Mouse (Mus musculus) limb, embryonic 14.5 days (tissue): ENCODE measurements around the gene Grap. TPM values are rescaled to one million over a fixed set of nuclear protein-coding genes. Genes with fewer than 3 reads are reported as not detected.

Experiments used
- ATAC-seq: fragments of 200-750 bp; cut with Nextera tagmentation; 2 replicates; pipeline ENCODE4 v1.8.0; 2017; ENCODE audit warnings: low read depth, moderate number of reproducible peaks, moderate TSS enrichment; ENCODE audit not compliant: low FRiP score
- DNase-seq: peaks from one replicate; pipeline ENCODE4 v3.0.0-alpha.2; 2015; ENCODE audit warnings: low spot score
- H3K27ac ChIP-seq: fragments of 300-500 bp; sonication (generic); replicated peaks from 2 replicates; pipeline ENCODE4 v1.5.1; 2014; ENCODE audit warnings: low read depth, mild to moderate bottlenecking, low read length, moderate library complexity, mixed read lengths
- H3K27me3 ChIP-seq: fragments of 300-500 bp; sonication (generic); 2 replicates; pipeline ENCODE4 v1.6.1; 2014; ENCODE audit warnings: low read length, mixed read lengths; ENCODE audit not compliant: control insufficient read depth, insufficient read depth
- H3K36me3 ChIP-seq: fragments of 300-500 bp; sonication (generic); 2 replicates; pipeline ENCODE4 v1.6.1; 2014; ENCODE audit warnings: mild to moderate bottlenecking, low read length, moderate library complexity, mixed read lengths; ENCODE audit not compliant: control insufficient read depth, insufficient read depth
- H3K4me1 ChIP-seq: fragments of 300-500 bp; sonication (generic); 2 replicates; pipeline ENCODE4 v1.6.1; 2014; ENCODE audit warnings: antibody characterized with exemption, low read length, mixed read lengths; ENCODE audit not compliant: control insufficient read depth, insufficient read depth
- H3K4me2 ChIP-seq: fragments of 300-500 bp; sonication (generic); replicated peaks from 2 replicates; pipeline ENCODE4 v1.6.1; 2014; ENCODE audit warnings: low read depth, mild to moderate bottlenecking, low read length, moderate library complexity; ENCODE audit not compliant: severe bottlenecking
- H3K4me3 ChIP-seq: fragments of 300-500 bp; sonication (generic); replicated peaks from 2 replicates; pipeline ENCODE4 v1.5.1; 2014; ENCODE audit warnings: low read length
- H3K9ac ChIP-seq: fragments of 300-500 bp; sonication (generic); 2 replicates; pipeline ENCODE4 v1.6.1; 2014; ENCODE audit warnings: mild to moderate bottlenecking, low read depth, low read length, moderate library complexity; ENCODE audit not compliant: severe bottlenecking
- H3K9me3 ChIP-seq: fragments of 300-500 bp; sonication (generic); 2 replicates; pipeline ENCODE4 v1.6.1; 2016; ENCODE audit warnings: low read length; ENCODE audit not compliant: control insufficient read depth
- POLR2A ChIP-seq: fragments of 200-500 bp; IDR thresholded peaks from 2 replicates; pipeline ENCODE4 v1.8.0; 2012; ENCODE audit warnings: inconsistent platforms, mild to moderate bottlenecking, moderate library complexity, borderline replicate concordance; ENCODE audit not compliant: insufficient read depth, insufficient read length; ENCODE audit errors: extremely low read depth
- WGBS: fragments of 180-500 bp; shearing (Covaris S2); extraction: QIAGEN DNeasy Blood & Tissue Kit; methylation state at CpG from one replicate; pipeline ENCODE4 v1.1.7; 2014; 5-methylcytosine and 5-hydroxymethylcytosine counted together
- polyA plus RNA-seq, 2 experiments: library from polyadenylated mRNA; depleted of rRNA in 1 of 2; stranded (reverse) in 1 of 2; unstranded in 1 of 2; fragments of >200 nt; fragmentation: Nextera tagmentation in 1 of 2; extraction: Ambion mirVana in 1 of 2; gene quantifications; 2 replicates each; pipeline versions ENCODE4 v1.2.1 to v1.2.3; 2012 to 2014

Gene Grap
- polyA plus RNA-seq, 2 experiments: 4.7 to 5.6 TPM

GRCm38 (mm10) chr11:61665991-61666799 lies 13.1 kb downstream of the Grap start:
- Histone ChIP-seq H3K4me1 (no peaks in the 10 kb centered on the region), H3K27ac (no peak overlapping the region), H3K9me3 (no peaks in the 10 kb centered on the region), H3K36me3 (no peaks in the 10 kb centered on the region), H3K27me3 (no peaks in the 10 kb centered on the region), H3K4me2 (no peak overlapping the region), H3K4me3 (no peak overlapping the region), H3K9ac (no peak overlapping the region)
- TF ChIP-seq POLR2A: no peak
- WGBS: 34% methylated on average over 7 of the region's 7 CpGs
- DNase-seq: no peak
- no peak; the same call in 1 of the 2 replicates for ATAC-seq

- Histone ChIP-seq H3K36me3 (no peaks in the 10 kb centered on the region), H3K9ac (no peak overlapping the region), H3K4me3 (no peak overlapping the region), H3K4me2 (no peak overlapping the region), H3K4me1 (no peaks in the 10 kb centered on the region), H3K9me3 (no peaks in the 10 kb centered on the region), H3K27ac (no peak overlapping the region), H3K27me3 (no peaks in the 10 kb centered on the region)
- DNase-seq (no peak), ATAC-seq (no peak)
- 82% methylated on average over 5 of the region's 5 CpGs for WGBS
- no peak for TF ChIP-seq POLR2A
These were observed 14.2 kb downstream of the Grap start for GRCm38 (mm10) chr11:61667248-61667647.

- H3K27ac ChIP-seq: no peak overlapping the region
- H3K9me3 ChIP-seq: no peaks in the 10 kb centered on the region
- no peak overlapping the region for H3K9ac ChIP-seq
- ATAC-seq: no peak
- no peak overlapping the region for H3K4me2 ChIP-seq
- no peak overlapping the region for H3K4me3 ChIP-seq
- TF ChIP-seq POLR2A: no peak
- H3K27me3 ChIP-seq: no peaks in the 10 kb centered on the region
- H3K4me1 ChIP-seq: no peaks in the 10 kb centered on the region
- H3K36me3 ChIP-seq: no peaks in the 10 kb centered on the region
- DNase-seq: no peak
- WGBS: 63% methylated on average over 5 of the region's 5 CpGs
These were observed 14.7 kb downstream of the Grap start for GRCm38 (mm10) chr11:61667782-61668181.

GRCm38 (mm10) chr11:61669492-61670490 lies 16.7 kb downstream of the Grap start:
- Histone ChIP-seq H3K36me3 (no peaks in the 10 kb centered on the region), H3K27ac (no peak overlapping the region), H3K9ac (no peak overlapping the region), H3K27me3 (no peaks in the 10 kb centered on the region), H3K4me2 (no peak overlapping the region), H3K4me1 (peaks cover 8% of the 10 kb centered on the region), H3K9me3 (no peaks in the 10 kb centered on the region), H3K4me3 (no peak overlapping the region)
- no peak for TF ChIP-seq POLR2A
- ATAC-seq (no peak), DNase-seq (no peak)
- 57% methylated on average over 14 of the region's 14 CpGs for WGBS

- Histone ChIP-seq H3K4me3 (no peak overlapping the region), H3K4me1 (peaks cover 19% of the 10 kb centered on the region), H3K9ac (no peak overlapping the region), H3K36me3 (no peaks in the 10 kb centered on the region), H3K4me2 (no peak overlapping the region), H3K9me3 (no peaks in the 10 kb centered on the region), H3K27ac (no peak overlapping the region), H3K27me3 (no peaks in the 10 kb centered on the region)
- no peak for DNase-seq
- WGBS: 57% methylated on average over 19 of the region's 19 CpGs
- TF ChIP-seq POLR2A: no peak
- ATAC-seq: no peak
These were observed 18.8 kb downstream of the Grap start for GRCm38 (mm10) chr11:61671781-61672383.
